Mouse (Mus musculus): ENCODE measurements around the gene Eya2. TPM values are rescaled to one million over a fixed set of nuclear protein-coding genes. Genes with fewer than 3 reads are reported as not detected.

Eya2 gene
- polyA plus RNA-seq, 1 experiment from 2014 or later: 1.6 TPM

DNA sequence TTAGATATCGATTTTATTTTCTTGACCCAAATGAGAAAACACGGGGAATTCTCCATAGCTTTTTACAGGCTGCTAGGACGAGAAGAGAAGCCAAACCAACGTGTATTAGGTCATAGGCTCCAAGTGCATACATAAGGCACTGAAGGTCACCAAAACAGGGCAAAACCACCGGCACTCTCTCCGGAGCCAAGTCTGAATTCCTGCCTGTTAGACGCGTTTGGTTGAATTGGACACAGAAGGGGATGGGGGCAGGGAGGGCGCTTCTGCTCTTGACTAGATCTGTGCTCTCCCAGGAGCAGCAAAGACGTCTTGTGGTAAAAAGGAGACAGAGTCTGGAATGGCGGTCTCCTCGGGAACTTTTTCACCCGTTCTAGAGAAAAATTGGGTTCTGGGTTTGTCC, 6.1 kb downstream of the Eya2 start:
- no peak overlapping the region for H3K4me3 ChIP-seq (ENCODE audit: low read depth, low read length)
- H3K27me3 ChIP-seq (ENCODE audit: insufficient read depth, low read length): peaks cover 30% of the 10 kb centered on the region
- ATAC-seq (ENCODE audit: insufficient read depth) (no peak), DNase-seq (no peak)
- H3K9ac ChIP-seq: no peak overlapping the region
- 32% methylated on average over 13 of the region's 13 CpGs for WGBS
- H3K9me3 ChIP-seq (ENCODE audit: low read depth, low read length): no peaks in the 10 kb centered on the region
- no peak overlapping the region for H3K4me2 ChIP-seq
- H3K27ac ChIP-seq (ENCODE audit: low read depth): no peak overlapping the region
- no peaks in the 10 kb centered on the region; the same call in 1 of the 2 replicates for H3K4me1 ChIP-seq (ENCODE audit: insufficient read depth)
- H3K36me3 ChIP-seq (ENCODE audit: insufficient read depth): no peaks in the 10 kb centered on the region
- TF ChIP-seq CTCF (IDR thresholded peaks at IDR 0.05; ENCODE audit: low read depth): no peak

DNA sequence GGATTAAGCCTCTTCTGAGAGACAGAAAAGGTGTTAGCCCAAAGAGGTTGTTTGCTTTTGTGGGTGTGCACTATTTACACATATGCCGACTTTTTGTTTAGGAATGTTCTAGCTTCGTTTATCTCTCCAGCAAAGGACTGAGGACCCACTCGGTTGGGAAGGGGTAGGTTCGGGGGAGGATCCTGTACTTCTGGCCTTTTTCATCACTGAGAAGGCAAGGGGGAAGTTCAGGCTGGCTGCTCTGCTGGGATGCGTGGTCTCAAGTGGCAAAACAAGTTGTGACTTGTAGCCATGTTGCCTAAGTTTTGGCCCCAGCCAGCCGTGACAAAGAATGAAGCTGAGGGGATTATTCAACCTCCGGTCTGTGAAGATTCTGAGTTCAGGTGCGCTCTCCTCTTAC, 6.8 kb downstream of the Eya2 start:
- no peak for TF ChIP-seq CTCF (IDR thresholded peaks at IDR 0.05; ENCODE audit: low read depth)
- H3K4me2 ChIP-seq: no peak overlapping the region
- no peaks in the 10 kb centered on the region for H3K36me3 ChIP-seq (ENCODE audit: insufficient read depth)
- ATAC-seq (ENCODE audit: insufficient read depth) (no peak), DNase-seq (no peak)
- H3K27me3 ChIP-seq (ENCODE audit: insufficient read depth, low read length): peaks cover 23% of the 10 kb centered on the region; the same call in 1 of the 2 replicates
- H3K9me3 ChIP-seq (ENCODE audit: low read depth, low read length): no peaks in the 10 kb centered on the region
- H3K27ac ChIP-seq (ENCODE audit: low read depth): no peak overlapping the region
- H3K9ac ChIP-seq: no peak overlapping the region
- no peak overlapping the region for H3K4me3 ChIP-seq (ENCODE audit: low read depth, low read length)
- no peaks in the 10 kb centered on the region; the same call in 1 of the 2 replicates for H3K4me1 ChIP-seq (ENCODE audit: insufficient read depth)
- WGBS: 33% methylated on average over 8 of the region's 8 CpGs

- Histone ChIP-seq H3K9ac (no peak overlapping the region), H3K27ac (ENCODE audit: low read depth) (no peak overlapping the region), H3K4me2 (no peak overlapping the region), H3K36me3 (ENCODE audit: insufficient read depth) (no peaks in the 10 kb centered on the region), H3K9me3 (ENCODE audit: low read depth, low read length) (no peaks in the 10 kb centered on the region), H3K4me1 (ENCODE audit: insufficient read depth) (no peaks in the 10 kb centered on the region; the same call in 1 of the 2 replicates), H3K27me3 (ENCODE audit: insufficient read depth, low read length) (peaks cover 8% of the 10 kb centered on the region; the same call in 1 of the 2 replicates), H3K4me3 (ENCODE audit: low read depth, low read length) (no peak overlapping the region)
- ATAC-seq (ENCODE audit: insufficient read depth): no peak
- 67% methylated on average over 8 of the region's 8 CpGs for WGBS
- TF ChIP-seq CTCF (IDR thresholded peaks at IDR 0.05; ENCODE audit: low read depth): no peak
- no peak for DNase-seq
These were observed 8.9 kb downstream of the Eya2 start for GRCm38 (mm10) chr2:165603775-165604174.

DNA sequence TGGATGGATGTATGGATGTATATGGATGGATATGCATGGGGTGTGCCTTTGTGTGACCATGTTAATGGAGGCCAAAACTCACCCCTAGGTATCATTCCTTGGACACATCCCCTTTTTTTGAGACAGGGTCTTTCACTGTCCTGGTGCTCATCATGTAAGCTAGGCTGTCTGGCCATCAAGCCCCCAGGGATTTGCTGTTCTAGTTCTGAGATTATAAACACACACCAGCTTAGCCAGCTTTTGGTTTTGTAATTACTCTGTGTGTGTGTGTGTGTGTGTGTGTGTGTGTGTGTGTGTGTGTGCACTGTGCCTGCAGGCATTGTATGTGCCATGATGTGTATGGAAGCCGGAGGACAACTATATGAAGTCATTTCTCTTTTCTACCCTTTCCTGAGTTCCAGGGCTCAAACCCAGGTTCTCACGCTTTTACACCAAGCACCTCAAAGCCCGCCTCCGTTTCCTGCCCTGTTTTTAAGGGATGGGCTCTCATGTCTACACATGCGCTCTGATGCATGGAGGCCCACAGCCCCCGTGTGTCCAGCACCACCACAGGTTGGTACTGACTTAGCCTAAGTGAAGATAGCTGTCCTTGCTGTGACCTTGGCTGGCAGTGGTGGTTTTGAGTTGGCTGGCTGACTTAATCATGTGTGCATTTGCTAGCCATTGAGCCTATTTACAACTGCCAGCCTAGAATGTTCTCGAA, 16.9 kb downstream of the Eya2 start:
- H3K4me3 ChIP-seq (ENCODE audit: low read depth, low read length): no peak overlapping the region
- H3K4me2 ChIP-seq: no peak overlapping the region
- no peaks in the 10 kb centered on the region for H3K4me1 ChIP-seq (ENCODE audit: insufficient read depth)
- H3K27ac ChIP-seq (ENCODE audit: low read depth): no peak overlapping the region
- H3K9me3 ChIP-seq (ENCODE audit: low read depth, low read length): no peaks in the 10 kb centered on the region
- 78% methylated on average over 7 of the region's 7 CpGs for WGBS
- no peaks in the 10 kb centered on the region for H3K27me3 ChIP-seq (ENCODE audit: insufficient read depth, low read length)
- ATAC-seq (ENCODE audit: insufficient read depth) (no peak), DNase-seq (no peak)
- no peak for TF ChIP-seq CTCF (IDR thresholded peaks at IDR 0.05; ENCODE audit: low read depth)
- H3K9ac ChIP-seq: no peak overlapping the region
- H3K36me3 ChIP-seq (ENCODE audit: insufficient read depth): no peaks in the 10 kb centered on the region

DNA sequence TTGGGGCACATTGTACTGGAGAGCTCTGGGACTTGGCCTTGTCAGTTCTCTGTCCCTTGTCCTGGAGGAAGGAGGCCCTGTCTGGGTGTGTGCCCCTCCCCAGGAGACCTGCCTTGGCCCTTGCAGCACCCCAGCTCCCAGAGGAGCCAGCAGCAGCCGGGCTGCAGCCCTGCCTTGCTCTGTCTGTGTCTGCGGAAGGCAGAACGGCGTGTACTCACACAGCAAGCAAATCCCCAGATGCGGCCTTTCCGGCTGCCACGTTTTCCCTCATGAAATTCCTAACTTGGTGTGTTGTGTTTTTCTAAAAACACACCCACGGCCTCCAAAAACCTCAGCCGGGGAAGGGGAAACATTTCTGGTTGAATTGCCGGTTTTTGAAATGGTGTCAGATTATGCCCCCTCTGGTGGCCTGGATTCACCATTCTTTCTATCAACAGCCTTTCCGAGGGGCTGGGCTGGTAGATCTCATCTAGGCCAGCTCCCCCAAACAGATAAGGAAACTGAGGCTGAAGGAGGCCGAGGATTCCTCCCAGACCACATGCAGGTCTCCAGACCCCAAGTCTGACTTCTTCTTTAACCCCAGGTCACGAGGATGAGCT, 19.0 kb downstream of the Eya2 start:
- TF ChIP-seq CTCF (IDR thresholded peaks at IDR 0.05; ENCODE audit: low read depth): no peak
- 65% methylated on average over 13 of the region's 13 CpGs for WGBS
- H3K9ac ChIP-seq: no peak overlapping the region

GRCm38 (mm10) chr2:165621488-165621887, 26.7 kb downstream of the Eya2 start:
- Histone ChIP-seq H3K4me2 (no peak overlapping the region), H3K36me3 (ENCODE audit: insufficient read depth) (no peaks in the 10 kb centered on the region), H3K9me3 (ENCODE audit: low read depth, low read length) (no peaks in the 10 kb centered on the region), H3K27ac (ENCODE audit: low read depth) (no peak overlapping the region), H3K9ac (no peak overlapping the region), H3K27me3 (ENCODE audit: insufficient read depth, low read length) (no peaks in the 10 kb centered on the region), H3K4me3 (ENCODE audit: low read depth, low read length) (no peak overlapping the region), H3K4me1 (ENCODE audit: insufficient read depth) (no peaks in the 10 kb centered on the region)
- ATAC-seq (ENCODE audit: insufficient read depth): no peak
- DNase-seq: no peak
- WGBS: 69% methylated on average over 2 of the region's 2 CpGs
- no peak for TF ChIP-seq CTCF (IDR thresholded peaks at IDR 0.05; ENCODE audit: low read depth)

More for the DNA sequence above, 19.0 kb downstream of the Eya2 start:
- no peaks in the 10 kb centered on the region for H3K4me1 ChIP-seq (ENCODE audit: insufficient read depth)
- H3K4me2 ChIP-seq: no peak overlapping the region
- no peak overlapping the region for H3K4me3 ChIP-seq (ENCODE audit: low read depth, low read length)
- no peaks in the 10 kb centered on the region for H3K27me3 ChIP-seq (ENCODE audit: insufficient read depth, low read length)
- H3K27ac ChIP-seq (ENCODE audit: low read depth): no peak overlapping the region
- H3K36me3 ChIP-seq (ENCODE audit: insufficient read depth): no peaks in the 10 kb centered on the region
- H3K9me3 ChIP-seq (ENCODE audit: low read depth, low read length): no peaks in the 10 kb centered on the region
- no peak for DNase-seq
- ATAC-seq (ENCODE audit: insufficient read depth): no peak

DNA sequence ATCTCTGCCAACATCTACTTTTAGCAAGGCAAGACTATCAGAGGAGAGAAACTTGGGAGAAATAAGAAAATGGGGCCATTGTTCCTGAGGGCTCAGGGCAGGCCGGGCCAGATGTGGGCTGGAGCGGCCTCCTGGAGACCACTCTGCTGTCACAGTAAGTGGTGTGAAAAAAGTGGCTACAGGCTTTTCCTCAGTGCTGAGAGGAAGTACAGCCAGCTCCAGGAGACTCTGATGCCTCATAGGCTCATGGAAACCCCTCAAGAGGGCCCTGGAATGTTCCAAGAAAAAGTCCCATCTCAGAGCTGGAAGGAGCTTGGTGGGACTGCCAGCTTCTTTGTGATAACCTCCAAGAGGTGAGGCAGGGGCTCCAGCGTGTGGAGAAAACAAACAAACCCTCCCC, 27.8 kb downstream of the Eya2 start:
- H3K27ac ChIP-seq (ENCODE audit: low read depth): peak overlapping the region; percentile 70
- no peak overlapping the region for H3K9ac ChIP-seq
- no peaks in the 10 kb centered on the region for H3K9me3 ChIP-seq (ENCODE audit: low read depth, low read length)
- no peak overlapping the region for H3K4me2 ChIP-seq
- DNase-seq (peak; percentile 45), ATAC-seq (ENCODE audit: insufficient read depth) (peak; percentile 79)
- no peaks in the 10 kb centered on the region for H3K4me1 ChIP-seq (ENCODE audit: insufficient read depth)
- no peaks in the 10 kb centered on the region for H3K27me3 ChIP-seq (ENCODE audit: insufficient read depth, low read length)
- H3K36me3 ChIP-seq (ENCODE audit: insufficient read depth): no peaks in the 10 kb centered on the region
- H3K4me3 ChIP-seq (ENCODE audit: low read depth, low read length): no peak overlapping the region
- 31% methylated on average over 3 of the region's 3 CpGs for WGBS
- TF ChIP-seq CTCF (IDR thresholded peaks at IDR 0.05; ENCODE audit: low read depth): no peak

Measured in lung, embryonic 14.5 days (tissue).